Mouse (Mus musculus) neutrophil, adult 5-6 weeks (primary cell): Measurements from ENCODE around the gene Iqcn. TPM values are rescaled to one million over a fixed set of nuclear protein-coding genes. Genes with fewer than 3 reads are reported as not detected.

Source experiments
- ATAC-seq: fragments of 151-379, 151-347 bp; 2 replicates; pipeline ENCODE4 v1.8.0; 2017; ENCODE audit warnings: mild to moderate bottlenecking, moderate TSS enrichment; ENCODE audit not compliant: insufficient number of reproducible peaks, poor library complexity, low FRiP score, severe bottlenecking; ENCODE audit errors: extremely low read depth
- total RNA-seq: library from RNA; stranded (forward); fragments of 200-1000 nt; gene quantifications from 2 replicates; pipeline ENCODE4 v1.2.3, GENCODE M21; 2017

Iqcn gene
- total RNA-seq, 1 experiment from 2014 or later, result 2.4 TPM

- ATAC-seq, result no peak
Observed at GRCm38 (mm10) chr8:70697366-70698250, 5.6 kb upstream of the Iqcn start.

GRCm38 (mm10) chr8:70698310-70699109 lies 4.7 kb upstream of the Iqcn start, which contains the start of gene Jund:
Gene Jund, plus strand, starts transcription at chr8:70698949.
- ATAC-seq, result peak; percentile 67

DNA sequence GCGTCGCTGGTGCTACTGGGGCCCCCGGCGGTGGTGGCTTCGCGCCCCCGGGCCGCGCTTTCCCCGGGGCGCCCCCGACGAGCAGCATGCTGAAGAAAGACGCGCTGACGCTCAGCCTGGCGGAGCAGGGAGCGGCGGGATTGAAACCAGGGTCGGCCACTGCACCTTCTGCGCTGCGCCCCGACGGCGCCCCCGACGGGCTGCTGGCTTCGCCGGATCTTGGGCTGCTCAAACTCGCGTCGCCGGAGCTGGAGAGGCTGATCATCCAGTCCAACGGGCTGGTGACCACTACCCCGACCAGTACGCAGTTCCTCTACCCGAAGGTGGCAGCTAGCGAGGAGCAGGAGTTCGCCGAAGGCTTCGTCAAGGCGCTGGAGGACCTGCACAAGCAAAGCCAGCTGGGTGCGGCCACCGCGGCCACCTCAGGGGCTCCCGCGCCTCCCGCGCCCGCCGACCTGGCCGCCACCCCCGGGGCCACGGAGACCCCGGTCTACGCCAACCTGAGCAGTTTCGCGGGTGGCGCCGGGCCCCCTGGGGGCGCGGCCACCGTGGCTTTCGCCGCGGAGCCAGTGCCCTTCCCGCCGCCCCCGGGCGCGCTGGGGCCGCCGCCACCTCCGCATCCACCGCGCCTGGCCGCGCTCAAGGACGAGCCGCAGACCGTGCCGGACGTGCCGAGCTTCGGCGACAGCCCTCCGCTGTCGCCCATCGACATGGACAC lies 4.0 kb upstream of the Iqcn start:
- no peak for ATAC-seq

DNA sequence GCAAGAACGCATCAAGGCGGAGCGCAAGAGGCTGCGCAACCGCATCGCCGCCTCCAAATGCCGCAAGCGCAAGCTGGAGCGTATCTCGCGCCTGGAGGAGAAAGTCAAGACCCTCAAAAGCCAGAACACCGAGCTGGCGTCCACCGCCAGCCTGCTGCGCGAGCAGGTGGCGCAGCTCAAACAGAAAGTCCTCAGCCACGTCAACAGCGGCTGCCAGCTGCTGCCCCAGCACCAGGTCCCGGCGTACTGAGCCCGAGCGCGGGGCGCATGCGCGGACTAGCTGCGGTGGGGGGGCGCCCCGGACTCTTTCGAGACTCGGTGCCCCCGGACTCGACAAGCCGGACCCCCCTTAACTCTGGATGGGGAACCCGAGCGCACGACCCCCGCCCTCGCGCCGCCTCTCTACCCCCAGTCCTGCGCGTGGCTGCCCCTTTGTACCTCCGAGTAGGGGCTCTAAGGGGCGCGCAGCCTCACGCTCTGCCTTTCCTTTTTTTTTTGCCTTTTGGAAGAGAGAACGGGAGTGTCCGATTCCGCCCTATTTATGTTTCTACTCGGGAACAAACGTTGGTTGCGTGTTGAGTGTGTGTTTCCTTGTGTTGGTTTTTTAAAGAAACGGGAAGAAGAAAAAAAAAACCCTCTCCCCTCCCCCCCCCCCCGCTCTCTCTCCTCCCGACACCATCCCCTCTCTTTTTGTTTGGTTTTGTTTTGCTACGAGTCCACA lies 3.3 kb upstream of the Iqcn start:
- ATAC-seq, result no peak

GRCm38 (mm10) chr8:70700555-70700922 lies 2.7 kb upstream of the Iqcn start:
- peak; percentile 21 for ATAC-seq

DNA sequence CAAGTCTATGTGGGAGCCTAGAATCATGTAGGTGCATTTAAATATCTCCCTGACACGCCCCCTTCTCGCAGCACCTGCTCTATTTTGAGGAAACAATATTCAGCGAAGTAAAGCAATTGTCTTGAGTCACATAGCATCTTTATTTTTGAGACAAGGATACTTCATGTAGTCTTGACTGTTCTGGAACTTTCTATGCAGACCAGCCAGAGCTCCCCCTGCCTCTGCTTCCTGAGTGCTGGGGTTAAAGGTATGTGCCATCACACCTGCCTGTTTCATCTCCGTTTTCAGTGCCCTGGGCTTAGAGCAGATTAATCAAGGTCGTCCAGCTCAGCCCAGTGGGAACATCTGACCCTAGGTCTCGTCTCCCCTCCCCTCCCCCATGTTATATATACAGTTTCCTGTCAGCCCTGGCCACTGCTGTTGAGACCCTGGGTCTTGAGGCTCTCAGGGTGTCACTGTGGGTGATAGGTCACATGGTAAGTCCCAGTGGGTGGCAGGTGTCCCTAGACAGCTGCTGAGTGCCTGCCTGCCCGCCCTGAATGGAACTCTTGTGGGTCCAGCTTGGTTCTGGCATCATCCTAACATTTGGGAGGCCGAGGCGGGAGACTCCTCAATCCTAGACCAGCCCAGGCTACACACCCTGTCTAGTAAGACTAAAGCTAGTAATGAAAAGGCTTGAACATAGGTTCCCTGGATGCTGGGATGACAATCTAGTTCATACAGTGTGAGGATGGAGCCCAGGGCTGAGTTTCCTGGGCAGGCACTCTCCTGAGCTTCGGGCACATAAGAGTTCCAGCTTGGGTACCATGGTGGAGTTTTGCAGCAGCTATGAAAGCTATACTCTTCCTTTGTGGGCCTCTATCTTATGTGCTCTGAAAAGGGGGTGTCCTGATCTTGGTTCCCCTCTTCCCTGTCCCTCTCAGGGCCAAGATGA lies 1.9 kb upstream of the Iqcn start:
- ATAC-seq, result no peak

- no peak for ATAC-seq
Observed at GRCm38 (mm10) chr8:70701982-70702841, 1.0 kb upstream of the Iqcn start.

- no peak for ATAC-seq
Observed at GRCm38 (mm10) chr8:70702842-70703182, 445 bp upstream of the Iqcn start.

GRCm38 (mm10) chr8:70708281-70708680 lies 5.0 kb downstream of the Iqcn start:
- ATAC-seq, result no peak

- ATAC-seq, result no peak
Observed at GRCm38 (mm10) chr8:70709794-70710193, 6.5 kb downstream of the Iqcn start.

DNA sequence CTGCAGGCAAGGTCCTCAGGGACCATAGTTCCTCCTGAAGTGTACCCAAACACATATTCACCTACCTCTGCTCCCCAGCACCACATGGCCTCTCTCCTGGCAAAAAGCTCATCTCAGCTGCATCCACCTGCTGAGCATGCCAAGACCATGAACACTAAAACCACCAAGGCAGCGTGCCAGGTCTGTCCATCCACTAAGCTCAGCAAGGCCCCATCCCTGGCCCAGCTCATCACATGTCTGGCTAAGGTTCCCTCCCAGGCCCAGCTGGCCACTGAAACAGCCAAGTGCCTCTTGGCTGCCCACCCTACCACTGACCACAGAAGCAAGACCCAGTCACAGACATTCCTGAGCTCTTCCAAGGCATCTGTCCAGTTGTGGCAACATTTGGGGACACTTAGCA lies 7.0 kb downstream of the Iqcn start:
- ATAC-seq, result no peak

GRCm38 (mm10) chr8:70711041-70711440 lies 7.8 kb downstream of the Iqcn start:
- ATAC-seq, result no peak

DNA sequence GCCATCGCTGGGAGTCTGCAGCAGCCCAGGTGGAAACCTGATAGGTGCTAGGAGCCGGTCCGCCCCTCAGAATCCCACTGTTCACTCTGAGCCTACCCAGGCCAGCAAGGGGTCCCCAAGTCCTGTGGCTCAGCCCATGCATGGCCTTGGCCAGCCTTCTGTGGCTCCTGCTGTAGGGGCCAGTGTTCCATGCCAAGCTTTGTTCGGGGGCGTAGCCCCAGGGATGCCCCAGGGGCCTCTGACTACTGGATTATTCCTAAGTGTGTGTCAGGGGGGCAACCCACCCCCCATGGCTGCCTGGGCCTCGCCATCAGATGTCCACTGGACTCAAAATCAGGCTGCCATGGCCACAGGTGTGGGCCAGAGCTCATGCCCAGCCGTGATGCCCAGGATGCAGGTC lies 10.7 kb downstream of the Iqcn start:
- ATAC-seq, result no peak

- ATAC-seq, result no peak
Observed at GRCm38 (mm10) chr8:70715086-70715485, 11.8 kb downstream of the Iqcn start.

- ATAC-seq, result no peak
Observed at GRCm38 (mm10) chr8:70716521-70717400, 13.5 kb downstream of the Iqcn start.

- peak; percentile 54 for ATAC-seq
Observed at GRCm38 (mm10) chr8:70718297-70718696, 15.0 kb downstream of the Iqcn start, which contains the start of gene Gm3336. Gene Gm3336, plus strand, starts transcription at chr8:70718543.
